Mouse (Mus musculus): ENCODE measurements around the gene Stum.

DNA sequence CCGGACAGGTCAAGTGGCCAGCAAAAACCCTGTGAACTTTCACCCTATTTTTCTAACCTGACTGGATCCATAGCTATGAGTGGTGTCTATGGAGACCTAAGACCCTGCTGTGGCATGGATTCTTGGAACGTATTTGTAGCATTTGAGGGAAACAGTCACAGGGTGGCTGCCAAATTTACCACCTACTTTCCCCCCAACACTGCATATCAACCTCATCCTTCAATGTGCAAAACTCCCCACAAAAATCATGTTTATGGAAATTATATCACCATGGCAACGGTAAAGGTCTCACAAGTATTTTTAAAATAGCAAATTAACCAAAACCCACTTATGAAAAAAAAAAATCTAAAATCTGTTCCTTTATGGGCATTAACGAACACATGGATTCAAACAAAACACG, 18.9 kb downstream of the Stum start:
- no peak for TF ChIP-seq POLR2A (IDR thresholded peaks at IDR 0.05; ENCODE audit: borderline replicate concordance, low read depth, low read length)
- no peak for TF ChIP-seq CTCF (IDR thresholded peaks at IDR 0.05; ENCODE audit: low read depth, low read length)

All from bone marrow macrophage, adult 2 months (primary cell).